Mouse (Mus musculus): Measurements from ENCODE around the gene Btg1-ps2.

DNA sequence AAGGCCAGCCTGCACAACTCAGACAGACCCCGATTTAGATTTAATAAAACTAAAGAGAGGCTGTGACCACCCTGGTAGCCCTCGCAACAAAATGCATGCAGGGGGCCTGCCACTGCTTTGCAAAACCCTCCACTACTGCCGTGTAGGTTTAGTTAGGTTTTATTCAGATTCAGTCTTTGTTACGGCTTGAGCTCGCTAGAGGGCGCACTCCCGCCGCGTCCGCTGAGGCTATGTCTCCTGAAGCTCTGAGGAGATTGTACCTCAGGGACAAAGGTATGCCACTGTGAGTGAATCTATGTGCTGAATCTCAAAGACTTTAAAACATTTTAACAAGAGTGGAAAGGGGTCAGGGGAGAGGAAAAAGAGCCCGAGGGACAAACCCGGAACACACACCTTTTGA is 41.3 kb upstream of the Btg1-ps2 start:
- TF ChIP-seq CTCF (IDR thresholded peaks at IDR 0.05; ENCODE audit: low read depth), result peak; percentile 77
- no peak for TF ChIP-seq EP300 (optimal IDR thresholded peaks at IDR 0.05)

All from stomach, postnatal 0 days (tissue).